Mouse (Mus musculus) stomach, embryonic 15.5 days (tissue): ENCODE measurements at regions not wholly inside any gene's neighbourhood (a gene's known extent, or its start where the extent isn't known, plus 50 kb on each side); places are given as distances from the start of the nearest gene placed in this dataset.

Source experiments
- ATAC-seq: fragments of 200-750 bp; cut with Nextera tagmentation; 2 replicates; pipeline ENCODE4 v1.8.0; 2017; ENCODE audit warnings: low read depth, moderate number of reproducible peaks, moderate TSS enrichment; ENCODE audit not compliant: insufficient read depth, low FRiP score
- H3K27ac ChIP-seq: fragments of 300-500 bp; sonication (generic); 2 replicates; pipeline ENCODE4 v1.5.1; 2015; ENCODE audit warnings: mild to moderate bottlenecking, inconsistent platforms
- H3K27me3 ChIP-seq: fragments of 300-500 bp; sonication (generic); replicated peaks from 2 replicates; pipeline ENCODE4 v1.6.1; 2015; ENCODE audit warnings: inconsistent platforms
- H3K36me3 ChIP-seq: fragments of 300-500 bp; sonication (generic); 2 replicates; pipeline ENCODE4 v1.6.1; 2015; ENCODE audit warnings: inconsistent platforms
- H3K4me1 ChIP-seq: fragments of 300-500 bp; sonication (generic); 2 replicates; pipeline ENCODE4 v1.6.1; 2015; ENCODE audit warnings: inconsistent platforms
- H3K4me2 ChIP-seq: fragments of 300-500 bp; sonication (generic); 2 replicates; pipeline ENCODE4 v1.6.1; 2015; ENCODE audit warnings: mild to moderate bottlenecking, inconsistent platforms
- H3K4me3 ChIP-seq: fragments of 300-500 bp; sonication (generic); replicated peaks from 2 replicates; pipeline ENCODE4 v1.5.1; 2015; ENCODE audit warnings: inconsistent platforms
- H3K9ac ChIP-seq: fragments of 300-500 bp; sonication (generic); 2 replicates; pipeline ENCODE4 v1.6.1; 2015; ENCODE audit warnings: inconsistent platforms
- H3K9me3 ChIP-seq: fragments of 300-500 bp; sonication (generic); 2 replicates; pipeline ENCODE4 v1.6.1; 2016; ENCODE audit warnings: inconsistent platforms
- WGBS: fragments of 180-500 bp; shearing (Covaris S2); methylation state at CpG from one replicate; pipeline ENCODE4 v1.1.7; 2015; 5-methylcytosine and 5-hydroxymethylcytosine counted together

GRCm38 (mm10) chr3:57118016-57118415 is 183.8 kb downstream of the Tm4sf1 start:
- no peak for ATAC-seq
- WGBS: 89% methylated on average over 1 of the region's 1 CpGs
- H3K36me3 ChIP-seq: no peaks in the 10 kb centered on the region
- no peak overlapping the region for H3K27ac ChIP-seq
- no peaks in the 10 kb centered on the region for H3K9me3 ChIP-seq
- H3K4me1 ChIP-seq: no peaks in the 10 kb centered on the region
- H3K4me3 ChIP-seq: no peak overlapping the region
- no peaks in the 10 kb centered on the region for H3K27me3 ChIP-seq
- no peak overlapping the region for H3K9ac ChIP-seq
- H3K4me2 ChIP-seq: no peak overlapping the region

DNA sequence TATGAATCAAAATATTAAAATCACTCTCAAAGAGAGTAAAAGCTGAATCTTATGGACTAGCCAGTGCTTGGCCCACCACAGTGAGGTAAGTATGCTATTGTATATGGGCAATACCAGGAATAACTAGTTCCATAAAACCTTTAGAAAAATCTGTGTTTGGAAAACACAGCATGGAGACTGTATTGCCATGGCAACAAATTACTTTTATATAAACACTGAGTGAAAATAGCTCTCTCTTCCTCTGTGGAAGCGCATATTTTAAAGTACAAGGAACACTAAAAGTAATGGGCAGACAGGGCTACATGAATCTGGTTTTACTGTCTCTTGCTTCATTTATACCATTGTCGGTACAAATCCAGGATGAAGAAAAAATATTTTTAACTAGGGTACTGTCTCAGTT is 199.5 kb downstream of the Tm4sf1 start:
- no peak for ATAC-seq
- Histone ChIP-seq H3K9me3 (no peaks in the 10 kb centered on the region), H3K27ac (no peak overlapping the region), H3K36me3 (no peaks in the 10 kb centered on the region), H3K4me3 (no peak overlapping the region), H3K4me2 (no peak overlapping the region), H3K4me1 (no peaks in the 10 kb centered on the region), H3K9ac (no peak overlapping the region), H3K27me3 (no peaks in the 10 kb centered on the region)
- 44% methylated on average over 2 of the region's 2 CpGs for WGBS

- Histone ChIP-seq H3K4me2 (no peak overlapping the region), H3K27ac (no peak overlapping the region), H3K4me1 (no peaks in the 10 kb centered on the region), H3K9ac (no peak overlapping the region), H3K27me3 (no peaks in the 10 kb centered on the region), H3K4me3 (no peak overlapping the region), H3K36me3 (no peaks in the 10 kb centered on the region), H3K9me3 (no peaks in the 10 kb centered on the region)
- no peak for ATAC-seq
- 94% methylated on average over 1 of the region's 1 CpGs for WGBS
Observed at GRCm38 (mm10) chr3:57100515-57100914, 201.3 kb downstream of the Tm4sf1 start.

DNA sequence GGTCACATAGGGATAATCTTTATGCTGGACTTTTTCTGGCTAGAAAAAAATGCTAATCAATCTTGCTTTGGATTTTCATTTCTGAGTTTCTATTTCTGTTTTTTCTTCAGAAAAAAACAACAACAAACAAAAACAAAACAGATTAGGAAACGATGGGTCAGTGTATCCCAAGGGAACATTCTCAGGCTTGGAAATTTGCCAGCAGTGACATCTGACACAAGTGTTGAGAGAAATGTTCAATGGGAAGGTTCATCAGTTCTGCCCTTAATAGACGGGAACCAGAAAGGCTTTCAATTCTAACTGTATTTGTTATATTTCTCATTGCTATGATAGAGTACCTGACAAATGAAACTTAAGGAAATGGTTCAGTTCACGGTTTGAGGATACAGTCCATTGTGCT is 206.9 kb downstream of the Tm4sf1 start:
- Histone ChIP-seq H3K27me3 (no peaks in the 10 kb centered on the region), H3K36me3 (no peaks in the 10 kb centered on the region), H3K9me3 (no peaks in the 10 kb centered on the region), H3K27ac (no peak overlapping the region), H3K4me2 (no peak overlapping the region), H3K4me1 (no peaks in the 10 kb centered on the region), H3K4me3 (no peak overlapping the region), H3K9ac (no peak overlapping the region)
- WGBS: 68% methylated on average over 3 of the region's 3 CpGs
- ATAC-seq: no peak

DNA sequence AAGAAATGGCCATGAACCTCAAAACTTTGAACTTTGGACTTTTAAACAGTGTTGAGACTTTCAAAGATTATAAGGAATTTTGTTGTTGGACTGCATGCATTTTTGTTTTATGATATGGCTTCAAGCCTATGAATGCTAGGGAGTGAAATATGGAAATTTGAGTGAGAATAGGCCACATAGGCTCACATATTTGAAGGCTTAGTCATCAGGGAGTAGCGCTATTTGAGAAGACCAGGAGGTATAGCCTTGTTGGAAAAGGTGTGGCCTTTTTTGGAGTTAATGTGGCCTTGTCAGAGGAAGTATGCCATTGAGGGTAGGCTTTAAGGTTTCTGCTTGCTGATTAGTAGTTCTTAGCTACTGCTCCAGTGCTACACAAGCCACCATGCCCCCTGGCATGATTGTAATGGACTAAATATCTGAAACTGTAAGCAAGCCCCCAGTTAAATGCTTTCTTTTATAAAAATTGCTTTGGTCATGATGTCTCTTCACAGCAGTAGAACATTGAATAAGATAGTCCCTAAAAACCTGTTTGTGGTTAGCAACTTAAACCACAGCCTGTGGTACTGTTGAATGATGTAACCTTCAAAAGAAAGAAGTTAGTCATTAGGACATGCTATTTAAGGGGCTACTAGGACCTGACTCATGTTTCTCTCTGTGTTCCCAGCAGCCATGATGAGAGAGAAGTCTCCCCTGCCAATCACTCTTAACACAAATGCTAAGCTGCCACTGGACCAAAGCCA is 208.4 kb downstream of the Tm4sf1 start:
- no peak overlapping the region for H3K4me3 ChIP-seq
- H3K27me3 ChIP-seq: no peaks in the 10 kb centered on the region
- H3K9ac ChIP-seq: no peak overlapping the region
- H3K4me1 ChIP-seq: no peaks in the 10 kb centered on the region
- ATAC-seq: no peak
- no peaks in the 10 kb centered on the region for H3K9me3 ChIP-seq
- no peaks in the 10 kb centered on the region for H3K36me3 ChIP-seq
- H3K4me2 ChIP-seq: no peak overlapping the region
- no peak overlapping the region for H3K27ac ChIP-seq
- WGBS: 74% methylated on average over 1 of the region's 1 CpGs

GRCm38 (mm10) chr3:57074516-57074915 is 227.3 kb downstream of the Tm4sf1 start:
- Histone ChIP-seq H3K9ac (no peak overlapping the region), H3K4me3 (no peak overlapping the region), H3K4me1 (no peaks in the 10 kb centered on the region), H3K9me3 (no peaks in the 10 kb centered on the region), H3K27ac (no peak overlapping the region), H3K4me2 (no peak overlapping the region), H3K27me3 (no peaks in the 10 kb centered on the region), H3K36me3 (no peaks in the 10 kb centered on the region)
- 94% methylated on average over 1 of the region's 1 CpGs for WGBS
- ATAC-seq: no peak

GRCm38 (mm10) chr3:57073962-57074506 is 227.8 kb downstream of the Tm4sf1 start:
- no peaks in the 10 kb centered on the region for H3K27me3 ChIP-seq
- no peaks in the 10 kb centered on the region for H3K4me1 ChIP-seq
- 81% methylated on average over 4 of the region's 4 CpGs for WGBS
- no peaks in the 10 kb centered on the region for H3K9me3 ChIP-seq
- H3K4me2 ChIP-seq: no peak overlapping the region
- ATAC-seq: no peak
- H3K36me3 ChIP-seq: no peaks in the 10 kb centered on the region
- no peak overlapping the region for H3K9ac ChIP-seq
- no peak overlapping the region for H3K4me3 ChIP-seq
- no peak overlapping the region for H3K27ac ChIP-seq

- ATAC-seq: no peak
- Histone ChIP-seq H3K27ac (no peak overlapping the region), H3K4me1 (no peaks in the 10 kb centered on the region), H3K4me2 (no peak overlapping the region), H3K27me3 (no peaks in the 10 kb centered on the region), H3K9me3 (no peaks in the 10 kb centered on the region), H3K36me3 (no peaks in the 10 kb centered on the region), H3K4me3 (no peak overlapping the region), H3K9ac (no peak overlapping the region)
Observed at GRCm38 (mm10) chr3:57033021-57033420, 268.8 kb downstream of the Tm4sf1 start.

DNA sequence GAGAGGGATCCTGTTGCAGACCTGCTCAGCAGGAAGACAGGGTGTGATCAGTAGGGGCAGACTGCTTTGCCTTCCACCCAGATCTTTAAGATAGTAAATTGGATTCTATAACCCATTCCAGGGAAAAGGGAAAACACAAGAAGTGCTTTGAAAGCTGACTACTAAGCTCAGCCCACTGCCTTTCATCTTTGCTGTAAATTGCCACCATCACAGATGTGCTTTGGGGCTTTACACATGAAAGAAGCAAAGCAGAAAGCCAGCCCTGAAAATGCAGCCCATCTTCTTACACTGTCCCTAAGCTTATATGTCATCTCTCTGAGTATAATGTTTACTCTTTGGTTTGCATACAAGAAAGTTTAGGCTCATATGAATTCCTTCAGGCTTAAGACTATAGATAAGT is 283.6 kb downstream of the Tm4sf1 start:
- H3K4me3 ChIP-seq: no peak overlapping the region
- ATAC-seq: no peak
- H3K9me3 ChIP-seq: no peaks in the 10 kb centered on the region
- H3K36me3 ChIP-seq: no peaks in the 10 kb centered on the region
- H3K27me3 ChIP-seq: no peaks in the 10 kb centered on the region
- H3K4me1 ChIP-seq: no peaks in the 10 kb centered on the region
- H3K27ac ChIP-seq: no peak overlapping the region
- no peak overlapping the region for H3K4me2 ChIP-seq
- H3K9ac ChIP-seq: no peak overlapping the region

GRCm38 (mm10) chr3:56981305-56981660 is 320.5 kb downstream of the Tm4sf1 start:
- H3K9ac ChIP-seq: no peak overlapping the region
- no peaks in the 10 kb centered on the region for H3K9me3 ChIP-seq
- no peaks in the 10 kb centered on the region for H3K36me3 ChIP-seq
- no peaks in the 10 kb centered on the region for H3K4me1 ChIP-seq
- no peaks in the 10 kb centered on the region for H3K27me3 ChIP-seq
- 77% methylated on average over 2 of the region's 2 CpGs for WGBS
- no peak overlapping the region for H3K27ac ChIP-seq
- H3K4me2 ChIP-seq: no peak overlapping the region
- ATAC-seq: no peak
- no peak overlapping the region for H3K4me3 ChIP-seq

DNA sequence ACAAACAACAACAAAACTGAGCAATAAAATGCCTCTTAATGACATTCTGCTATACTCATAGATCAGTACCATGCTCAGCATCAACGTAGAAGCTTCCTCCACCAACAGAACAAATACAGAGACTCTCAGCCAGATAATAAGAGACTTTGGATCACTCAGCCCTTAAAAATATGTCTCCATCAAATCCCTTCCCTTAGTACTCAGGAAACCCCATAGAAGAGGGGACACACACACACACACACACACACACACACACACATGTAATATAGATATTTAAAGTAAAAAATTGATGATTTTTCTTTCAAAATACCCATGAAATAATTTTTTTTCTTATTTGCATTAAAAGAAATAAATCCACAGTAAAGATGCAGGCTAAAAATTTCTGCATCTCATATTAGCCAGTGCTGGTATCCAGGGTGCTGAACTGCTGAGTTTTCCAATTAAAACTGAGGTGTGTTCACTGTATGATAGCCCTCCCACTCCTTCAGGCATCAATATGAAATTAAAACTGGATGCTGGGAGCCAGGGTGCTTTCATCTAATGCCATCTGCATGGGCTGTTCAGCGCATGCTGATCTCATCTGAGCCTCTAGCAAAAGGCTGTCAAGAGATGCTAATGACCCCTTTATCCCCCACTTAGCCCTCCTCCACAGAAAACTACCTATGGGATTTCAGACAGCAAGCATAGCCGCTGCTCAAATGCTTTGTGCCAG is 321.0 kb downstream of the Tm4sf1 start:
- no peaks in the 10 kb centered on the region for H3K36me3 ChIP-seq
- H3K4me1 ChIP-seq: no peaks in the 10 kb centered on the region
- H3K27me3 ChIP-seq: no peaks in the 10 kb centered on the region
- no peak overlapping the region for H3K4me2 ChIP-seq
- no peak overlapping the region for H3K9ac ChIP-seq
- WGBS: 82% methylated on average over 3 of the region's 3 CpGs
- H3K9me3 ChIP-seq: no peaks in the 10 kb centered on the region
- no peak for ATAC-seq
- H3K27ac ChIP-seq: no peak overlapping the region
- H3K4me3 ChIP-seq: no peak overlapping the region

DNA sequence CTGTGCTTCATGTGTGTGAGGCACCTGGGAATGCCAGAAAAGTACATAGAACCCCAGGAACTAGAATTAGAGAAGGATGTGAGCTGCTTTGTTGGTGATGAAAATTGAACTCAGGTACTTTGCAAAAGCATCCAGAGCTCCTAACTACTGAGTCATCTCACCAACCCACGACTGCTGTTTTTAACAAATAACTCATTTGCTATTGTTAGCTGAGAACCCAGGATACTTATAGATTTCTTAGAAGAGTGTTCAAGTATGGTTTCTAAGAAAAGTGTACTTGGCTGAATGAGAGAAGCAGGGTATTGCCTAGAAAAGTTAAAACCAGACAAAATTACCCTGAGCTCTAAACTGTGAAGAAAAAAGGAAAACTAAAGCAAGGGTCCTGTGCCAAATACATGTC is 335.8 kb downstream of the Tm4sf1 start:
- Histone ChIP-seq H3K27ac (no peak overlapping the region), H3K4me2 (no peak overlapping the region), H3K9ac (no peak overlapping the region), H3K4me3 (no peak overlapping the region), H3K27me3 (no peaks in the 10 kb centered on the region), H3K9me3 (no peaks in the 10 kb centered on the region), H3K36me3 (no peaks in the 10 kb centered on the region), H3K4me1 (no peaks in the 10 kb centered on the region)
- 69% methylated on average over 1 of the region's 1 CpGs for WGBS
- ATAC-seq: no peak
